Mouse (Mus musculus) cerebellum, adult 8-10 months (tissue): ENCODE measurements around the gene Asb7.

Source experiments
- DNase-seq: peaks from one replicate; pipeline ENCODE4 v3.0.0; 2022

Asb7 gene

GRCm38 (mm10) chr7:66652216-66652615, 37.2 kb downstream of the Asb7 start:
- no peak for DNase-seq

DNA sequence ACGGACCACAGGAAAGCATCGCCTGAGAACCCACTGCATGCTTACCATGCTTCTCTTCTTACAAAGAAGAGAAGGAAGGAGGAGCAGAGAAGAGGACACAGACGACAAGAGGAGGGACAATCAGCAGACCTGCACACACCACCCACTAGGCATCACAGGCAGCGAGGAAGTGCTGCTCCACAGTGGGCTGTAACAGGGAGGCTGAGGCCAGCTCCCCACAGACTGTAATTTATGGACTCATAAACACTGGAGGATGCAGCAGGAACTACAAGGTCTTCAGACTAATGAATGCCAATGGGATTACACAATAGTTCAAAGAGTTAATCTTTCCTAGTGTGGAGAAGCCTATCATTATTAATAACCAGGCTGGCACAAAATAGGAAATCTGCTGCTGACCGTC, 38.5 kb downstream of the Asb7 start:
- no peak for DNase-seq

GRCm38 (mm10) chr7:66649181-66649580, 40.2 kb downstream of the Asb7 start:
- DNase-seq, result no peak

- no peak for DNase-seq
Measured at GRCm38 (mm10) chr7:66645736-66646135, 43.7 kb downstream of the Asb7 start.

DNA sequence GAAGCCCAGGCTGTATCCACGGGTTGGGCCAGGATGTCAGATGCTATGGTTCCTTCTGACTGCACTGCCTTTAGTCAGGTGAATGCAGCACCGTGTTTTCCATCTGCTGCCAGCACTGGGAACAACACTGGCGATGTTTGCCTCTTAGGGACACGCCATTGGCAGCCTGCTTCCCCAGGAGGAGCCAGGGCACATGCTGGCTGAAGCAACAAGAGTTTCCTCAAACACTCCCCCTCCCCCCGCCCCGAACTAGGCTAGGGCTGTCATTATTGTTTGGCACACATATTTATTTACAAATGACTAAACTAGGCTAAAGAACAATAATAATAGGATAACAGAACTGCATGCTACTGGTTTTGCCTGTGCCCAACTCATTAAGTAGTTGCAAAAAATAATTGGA, 56.0 kb downstream of the Asb7 start:
- no peak for DNase-seq

DNA sequence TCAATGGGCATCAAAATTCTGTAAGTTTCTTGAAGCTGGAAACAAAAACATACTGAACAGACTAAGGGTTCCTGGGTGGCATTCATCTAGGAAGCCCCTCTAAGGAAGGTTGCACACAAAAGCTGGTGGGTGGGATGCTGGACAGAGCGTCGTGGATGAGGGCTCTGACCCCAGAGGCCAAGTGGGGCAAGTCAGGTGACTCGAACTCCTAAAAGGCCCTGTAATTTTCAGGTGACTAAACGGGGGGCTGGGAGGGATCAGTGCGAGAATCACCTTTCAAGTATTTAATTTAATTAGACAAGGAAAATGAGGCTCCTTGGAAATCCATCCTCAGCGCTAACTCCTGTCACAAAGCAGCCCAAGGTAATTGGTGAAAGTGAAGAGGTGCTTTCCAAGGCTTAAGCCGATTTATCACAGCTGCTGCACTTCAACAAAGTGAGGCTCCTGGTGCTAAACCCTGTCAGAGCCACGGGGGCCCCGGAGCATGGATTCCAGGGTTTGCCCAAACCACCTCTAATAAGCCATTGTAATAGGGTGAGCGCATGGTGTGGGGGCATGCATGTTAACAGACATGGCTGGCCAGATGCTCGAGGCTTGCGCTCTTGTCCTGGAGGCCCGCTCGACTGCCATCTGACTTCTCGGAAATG, 59.1 kb downstream of the Asb7 start:
- DNase-seq, result no peak

DNA sequence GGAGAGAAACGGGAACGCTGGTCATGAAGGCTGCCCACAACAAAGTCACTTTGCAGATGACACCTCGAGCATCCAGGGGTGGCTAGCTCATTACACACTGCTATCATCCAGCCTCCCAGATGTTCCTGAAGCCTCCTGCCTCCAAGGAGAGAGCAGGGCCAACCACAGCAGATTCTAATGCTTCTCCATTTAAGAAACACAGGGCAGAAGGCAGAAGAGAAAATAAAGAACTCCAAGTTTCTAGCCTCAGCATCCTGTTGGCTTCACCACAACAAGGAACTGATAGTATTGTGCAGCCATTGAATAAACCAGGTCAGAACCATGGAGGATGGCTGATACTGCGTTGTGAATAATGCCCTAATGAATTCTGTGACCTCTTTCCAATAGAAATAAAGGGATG, 60.0 kb downstream of the Asb7 start:
- DNase-seq, result no peak

DNA sequence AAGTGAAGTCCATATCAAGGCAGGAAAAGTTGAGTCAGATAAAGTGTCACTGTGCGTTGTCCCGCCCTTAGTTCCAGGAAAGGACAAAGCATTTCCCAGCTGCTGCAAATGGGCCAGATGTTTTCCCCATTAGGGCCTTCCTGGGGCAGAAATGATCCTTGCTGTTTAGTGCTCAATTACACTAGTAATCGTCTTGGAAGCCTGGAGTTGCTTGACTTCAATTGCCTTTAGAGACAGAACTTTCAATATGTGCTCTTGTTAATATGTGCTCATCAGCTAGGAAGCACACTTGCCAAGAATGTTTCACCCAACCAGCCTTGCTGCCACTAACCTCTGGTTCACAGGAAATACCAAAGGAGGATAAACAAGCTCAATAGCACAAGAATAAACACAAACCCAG, 66.0 kb downstream of the Asb7 start:
- no peak for DNase-seq

DNA sequence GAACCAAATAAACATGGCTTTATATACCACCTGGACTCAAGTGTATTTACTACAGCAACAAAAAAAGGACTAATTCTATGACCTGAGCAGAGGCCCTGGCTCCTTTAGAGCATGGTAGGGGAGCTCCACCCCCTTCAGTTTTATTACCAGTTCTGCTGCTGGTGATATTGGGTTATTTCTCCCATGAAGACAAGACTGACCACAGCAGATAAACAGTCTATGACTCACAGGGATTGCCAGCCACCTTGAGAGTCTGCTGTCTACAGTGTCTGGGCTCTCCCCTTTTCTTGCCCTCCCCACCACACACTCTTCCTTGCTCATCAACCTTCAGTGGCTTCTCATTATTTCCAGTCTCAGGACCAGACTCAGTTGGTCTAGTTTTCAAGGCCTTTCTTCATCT, 87.5 kb downstream of the Asb7 start:
- no peak for DNase-seq

DNA sequence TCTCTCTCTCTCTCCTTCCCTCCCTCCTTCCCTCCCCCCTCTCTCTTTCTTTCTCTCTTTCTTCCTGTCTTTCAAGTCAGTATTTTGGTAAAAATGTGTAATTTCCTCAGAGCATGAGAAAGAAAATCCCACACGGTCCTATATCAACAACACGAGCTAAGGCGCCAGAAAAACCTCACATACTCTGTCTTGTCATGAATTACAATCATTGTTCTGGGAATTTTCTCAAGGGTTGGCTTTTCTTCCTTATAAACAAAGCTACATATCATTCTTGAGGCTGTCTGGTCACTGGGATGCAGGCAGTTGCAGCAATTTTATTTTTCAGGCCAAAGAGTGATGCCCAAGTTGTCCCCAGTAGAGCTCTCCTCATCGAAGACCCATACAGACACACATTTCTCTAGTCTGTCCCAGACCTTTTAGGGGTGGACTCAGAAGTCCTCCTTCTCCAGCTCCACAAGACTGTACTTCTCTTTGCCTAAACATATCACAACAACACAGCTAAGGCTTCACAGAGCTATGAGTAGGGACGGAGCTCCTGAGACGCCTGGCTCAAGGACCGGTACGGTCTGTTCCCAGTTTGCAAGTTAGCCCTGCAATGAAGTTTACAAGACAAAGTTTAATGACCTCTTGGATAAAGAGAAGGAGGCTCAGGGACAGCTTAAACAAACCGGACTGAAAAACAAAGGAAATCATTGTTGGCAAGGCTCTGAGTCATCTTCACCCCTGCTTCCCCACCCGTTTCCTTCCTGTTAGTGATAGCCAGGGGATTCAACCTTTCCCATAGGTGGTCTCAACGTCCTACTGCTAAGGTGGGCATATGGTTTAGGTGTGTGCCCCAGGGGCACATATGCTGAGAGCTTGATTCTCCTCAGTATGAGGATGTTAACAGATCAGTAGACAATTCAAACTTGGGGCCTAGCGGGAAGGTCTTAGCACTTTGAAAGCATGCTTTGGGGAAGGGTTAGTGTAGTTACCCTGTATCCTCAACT, 88.5 kb downstream of the Asb7 start:
- no peak for DNase-seq

DNA sequence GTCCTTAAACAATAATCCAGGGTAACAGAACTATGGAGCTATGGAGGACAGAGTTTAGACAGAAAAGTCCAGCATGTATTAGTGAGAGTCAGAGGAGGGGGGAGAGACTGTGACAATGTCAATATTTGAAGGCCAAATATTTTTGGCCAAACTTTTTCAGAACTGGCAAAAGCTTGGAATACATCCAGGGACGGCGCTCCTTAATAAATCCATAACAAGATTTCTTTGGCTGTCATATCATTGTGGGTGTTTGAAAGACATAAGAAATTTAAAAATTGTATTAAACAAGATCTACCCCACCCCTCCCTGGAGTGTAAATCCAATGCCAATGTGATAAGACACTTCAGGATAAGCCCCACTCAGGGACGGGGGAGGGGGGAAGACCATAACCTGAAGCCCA, 89.3 kb downstream of the Asb7 start:
- DNase-seq, result no peak

- DNase-seq, result no peak
Measured at GRCm38 (mm10) chr7:66597900-66598299, 91.5 kb downstream of the Asb7 start.
